Mouse (Mus musculus) layer of hippocampus, postnatal 36 days (tissue): ENCODE measurements around the gene Slc39a11. TPM values are rescaled to one million over a fixed set of nuclear protein-coding genes. Genes with fewer than 3 reads are reported as not detected.
"Not testable (repeated sequence)": the region's sequence is repeated elsewhere in the genome, so short reads cannot be mapped to it uniquely, and the experiment has no call there.

ENCODE experiments used
- DNase-seq, 2 experiments: peaks; one replicate each; pipeline ENCODE4 v3.0.0; 2022
- total RNA-seq, 2 experiments: library from RNA; stranded (reverse); gene quantifications; 2 replicates each; pipeline ENCODE4 v1.2.3; 2021

The Slc39a11 gene
- total RNA-seq, 2 experiments from 2014 or later, result 19.8 to 20.8 TPM

GRCm38 (mm10) chr11:113588936-113589335 is 60.9 kb downstream of the Slc39a11 start:
- no peak for DNase-seq

DNA sequence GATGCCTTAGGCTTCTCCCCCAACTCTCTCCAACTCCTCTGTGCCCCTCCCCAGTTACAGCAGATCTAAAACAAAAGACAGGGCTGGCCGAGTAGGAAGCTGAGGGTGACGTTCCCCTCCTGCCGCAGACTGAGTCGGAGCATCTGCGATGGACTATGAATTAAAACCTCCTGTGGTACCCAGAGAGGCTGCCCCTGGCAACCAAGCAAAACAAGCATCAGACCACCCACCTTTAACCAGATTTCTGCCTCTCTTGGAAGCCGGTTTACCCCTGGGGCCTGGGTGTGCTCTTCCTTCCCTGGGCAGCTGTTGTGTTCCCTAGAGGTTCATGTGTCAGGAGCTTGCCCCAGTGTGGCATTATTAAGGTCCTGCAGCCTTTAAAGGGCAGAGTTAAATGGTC is 63.5 kb downstream of the Slc39a11 start:
- DNase-seq, result no peak

DNA sequence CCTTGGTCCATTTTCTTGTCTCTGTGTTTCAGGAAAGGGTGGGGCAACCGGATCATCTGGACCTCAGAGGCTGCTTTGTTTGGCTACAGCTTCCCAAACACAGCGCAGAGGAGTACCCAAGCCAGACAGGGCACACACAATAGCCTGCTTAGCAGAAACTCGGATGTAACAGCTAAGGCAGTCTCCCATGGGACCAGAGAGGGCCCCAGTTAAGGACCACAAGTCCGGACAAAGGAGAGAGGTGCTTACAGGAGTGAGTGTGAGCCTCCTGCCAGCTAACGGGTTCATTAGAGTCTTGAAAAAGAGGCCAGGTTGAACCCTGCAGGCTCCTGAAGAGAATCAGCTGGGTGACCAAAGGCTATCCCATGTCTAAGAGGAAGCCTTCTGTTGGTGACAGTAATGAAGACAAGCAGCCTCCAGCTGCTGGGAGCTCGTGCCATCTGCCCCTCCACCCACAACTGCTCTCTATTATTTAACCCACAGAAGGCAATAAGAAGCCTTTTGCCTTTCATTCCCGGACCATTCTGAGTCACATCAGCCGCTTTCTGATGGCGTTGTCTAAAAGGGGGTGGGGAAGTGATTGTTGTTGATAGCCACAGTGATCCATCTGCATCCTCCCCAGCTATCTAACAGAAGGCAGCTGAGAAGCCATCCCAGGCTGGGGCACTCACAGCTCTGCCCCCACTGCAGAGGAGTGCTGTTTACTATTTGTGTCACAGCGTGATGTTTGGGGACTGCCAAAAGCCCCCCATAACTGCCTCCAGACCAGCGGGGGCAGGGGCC is 65.8 kb downstream of the Slc39a11 start:
- DNase-seq, result peak in 1 of 2 experiments; percentile 39

DNA sequence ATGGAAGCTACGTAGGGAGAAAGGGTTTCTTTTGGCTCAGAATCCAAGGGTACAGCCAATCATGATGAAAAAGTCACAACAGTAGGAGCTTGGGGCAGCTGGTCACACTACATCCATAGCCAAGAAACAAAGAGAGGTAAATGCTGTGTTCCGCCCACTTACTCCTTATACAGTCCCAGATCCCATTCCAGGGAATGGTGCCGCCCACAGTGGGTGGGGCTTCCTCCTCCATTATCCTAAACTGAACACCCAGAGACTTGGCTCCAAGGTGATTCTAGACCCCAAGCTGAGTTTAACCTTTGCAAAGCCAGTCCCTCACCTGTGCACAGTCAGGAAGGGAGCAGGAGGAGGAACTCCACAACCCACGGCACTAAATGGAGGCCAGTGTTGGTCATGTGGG is 72.7 kb downstream of the Slc39a11 start:
- DNase-seq, result no peak

DNA sequence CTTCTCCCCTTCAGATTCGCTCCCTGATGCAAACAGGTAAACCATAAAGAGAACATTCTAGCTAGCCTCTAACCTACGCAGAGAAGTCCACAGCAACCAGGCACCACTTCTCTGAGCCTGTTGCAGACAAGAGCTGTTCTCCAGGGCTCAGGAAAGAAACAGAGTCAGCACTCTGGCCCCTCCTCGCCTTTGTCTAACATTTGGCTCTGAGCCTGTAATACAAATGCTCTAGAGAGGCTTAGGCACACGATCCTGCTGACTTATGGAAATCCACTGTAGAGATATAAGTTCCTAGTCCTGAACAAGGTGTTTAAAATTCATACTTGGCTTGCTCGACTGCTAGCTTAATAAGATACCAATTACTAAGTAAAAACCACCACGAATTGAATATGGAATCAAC is 77.2 kb downstream of the Slc39a11 start:
- DNase-seq, result no peak

DNA sequence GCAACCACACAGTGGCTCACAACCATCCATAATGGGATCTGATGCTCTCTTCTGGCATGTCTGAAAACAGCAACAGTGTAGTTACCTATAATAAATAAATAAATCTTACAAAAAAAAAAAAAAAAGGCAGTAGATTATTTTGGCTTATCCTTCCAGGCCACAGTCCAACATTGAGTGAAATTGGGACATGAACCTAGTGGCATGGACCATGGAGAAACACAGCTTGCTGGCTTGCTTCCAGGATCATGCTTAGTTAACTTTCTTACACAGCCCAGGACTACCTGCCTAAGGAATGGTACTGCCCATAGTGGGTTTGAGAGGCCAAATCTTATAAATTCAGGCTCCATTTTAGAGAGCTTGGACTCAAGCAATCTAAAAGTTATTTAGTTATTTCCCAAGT is 78.3 kb downstream of the Slc39a11 start:
- DNase-seq, result no peak

- no peak for DNase-seq
Measured at GRCm38 (mm10) chr11:113568999-113569398, 80.9 kb downstream of the Slc39a11 start.

- not testable (repeated sequence) for DNase-seq
Measured at GRCm38 (mm10) chr11:113567926-113568325, 82.0 kb downstream of the Slc39a11 start.

DNA sequence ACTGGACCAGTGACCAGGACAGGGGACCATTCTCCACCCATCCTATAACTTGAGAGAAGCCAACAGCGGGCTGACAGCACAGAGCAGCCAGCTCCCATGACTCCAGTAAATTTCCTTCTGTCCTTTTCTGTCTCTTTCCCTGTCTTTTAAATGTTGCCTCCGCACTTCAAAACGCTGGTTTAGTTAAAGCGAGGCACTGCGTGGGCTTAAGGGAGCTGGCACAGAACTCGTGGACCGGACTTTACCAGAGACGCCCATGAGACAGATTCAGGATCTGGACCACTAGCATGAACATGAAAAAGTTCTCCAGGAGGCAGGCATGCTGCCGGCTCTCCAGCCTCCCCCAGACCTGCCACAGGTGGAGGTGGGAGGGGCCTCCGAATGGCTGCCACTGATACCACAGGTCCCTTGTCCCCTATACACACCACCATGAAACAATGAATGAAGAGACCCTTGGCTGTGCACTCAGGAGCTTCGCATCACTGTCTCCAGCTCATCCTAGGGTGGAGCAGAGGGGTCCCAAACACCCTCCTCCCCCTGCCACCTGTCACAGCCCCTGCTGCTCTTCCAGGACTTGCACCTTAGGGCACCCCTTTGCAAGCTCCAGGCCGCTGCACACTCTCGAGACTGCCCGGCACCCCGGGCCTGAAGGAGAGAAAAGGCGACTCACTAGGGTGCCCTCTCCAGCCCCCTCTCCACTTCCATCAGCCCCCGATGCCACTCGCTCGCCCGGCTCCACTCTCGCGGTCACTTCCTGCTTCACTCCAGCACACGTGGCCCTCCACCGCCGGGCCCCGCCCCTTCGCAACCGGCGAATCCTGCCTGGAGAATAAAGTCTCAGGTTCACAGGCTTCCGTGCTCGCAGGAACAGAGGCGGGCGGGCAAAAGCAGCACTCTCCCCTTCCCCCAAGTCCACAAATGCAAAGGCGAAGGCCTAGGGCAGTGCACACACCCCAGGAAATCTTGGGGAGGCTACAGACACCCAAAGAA is 84.6 kb downstream of the Slc39a11 start:
- DNase-seq, result peak; percentile 69 to 76

- no peak for DNase-seq
Measured at GRCm38 (mm10) chr11:113562326-113562725, 87.6 kb downstream of the Slc39a11 start.

DNA sequence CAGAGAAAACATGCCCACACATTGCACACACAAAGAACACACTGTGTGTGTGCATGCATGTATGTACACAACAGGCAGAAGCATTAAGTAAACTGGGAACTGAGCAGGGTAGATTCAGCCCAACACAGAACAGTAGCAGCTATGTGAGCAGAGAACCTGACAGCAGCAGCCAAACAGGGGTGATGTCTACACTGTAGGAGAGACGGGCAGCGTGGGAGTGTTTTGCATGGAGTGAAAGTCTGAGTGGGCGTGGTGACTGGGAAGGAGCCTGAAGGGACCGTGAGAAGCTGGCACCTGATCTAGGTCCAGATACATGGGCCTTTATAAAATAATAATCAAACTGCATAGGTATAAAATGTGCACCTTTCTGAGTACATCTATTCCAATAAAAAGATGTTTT is 89.7 kb downstream of the Slc39a11 start:
- no peak for DNase-seq

GRCm38 (mm10) chr11:113558505-113558904 is 91.4 kb downstream of the Slc39a11 start:
- no peak for DNase-seq

DNA sequence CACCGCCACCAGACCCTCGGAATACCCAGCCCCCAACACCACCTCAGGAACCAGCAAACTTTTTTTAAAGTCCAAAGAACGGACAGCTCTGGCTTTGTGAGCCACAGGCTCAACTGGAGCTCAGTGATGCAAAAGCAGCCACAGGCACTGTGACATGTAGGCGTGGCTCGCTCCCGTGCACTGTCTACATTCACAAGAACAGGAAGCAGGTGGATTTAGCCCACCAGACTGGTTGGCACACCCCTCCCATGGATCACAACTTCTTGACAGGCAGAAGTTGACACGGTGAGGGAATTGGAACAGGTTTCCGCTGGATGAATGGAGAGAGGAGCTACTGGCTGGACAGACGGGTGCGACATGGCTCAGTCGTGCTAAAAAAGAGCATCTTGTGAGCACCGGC is 93.7 kb downstream of the Slc39a11 start:
- DNase-seq, result no peak

DNA sequence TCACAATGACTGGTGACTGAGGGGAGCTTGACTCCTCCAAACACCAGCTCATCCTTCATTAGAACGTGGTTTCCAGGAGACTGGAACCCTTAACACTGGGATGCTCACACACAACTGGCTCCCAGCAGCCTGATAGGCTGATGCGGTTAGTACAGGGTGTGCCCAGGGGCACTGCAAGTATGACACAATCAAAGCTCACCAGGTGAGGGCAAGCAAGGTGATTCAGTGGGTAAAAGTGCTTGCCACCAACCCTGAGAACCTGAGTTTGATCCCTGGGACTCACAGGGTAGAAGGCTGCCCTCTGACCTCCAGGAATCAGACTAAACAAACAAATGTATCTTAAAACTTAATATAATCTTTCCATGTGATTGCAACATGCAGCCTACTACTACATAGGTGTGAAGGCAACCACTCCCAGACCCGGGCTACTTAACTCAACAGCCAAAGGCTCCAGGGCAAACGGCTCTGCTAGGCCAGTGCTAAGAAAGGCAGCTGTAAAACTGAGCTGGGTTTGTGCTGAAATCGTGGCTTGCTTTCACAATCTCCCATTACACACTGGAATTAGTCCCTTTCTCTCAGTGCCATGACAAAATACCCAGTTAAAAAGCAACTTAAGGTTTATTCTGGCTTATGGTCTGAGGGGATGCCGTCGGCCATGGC is 95.0 kb downstream of the Slc39a11 start:
- no peak for DNase-seq

- peak in 1 of 2 experiments; percentile 28 for DNase-seq
Measured at GRCm38 (mm10) chr11:113554194-113554593, 95.7 kb downstream of the Slc39a11 start.

GRCm38 (mm10) chr11:113553605-113554004 is 96.3 kb downstream of the Slc39a11 start:
- DNase-seq, result no peak

DNA sequence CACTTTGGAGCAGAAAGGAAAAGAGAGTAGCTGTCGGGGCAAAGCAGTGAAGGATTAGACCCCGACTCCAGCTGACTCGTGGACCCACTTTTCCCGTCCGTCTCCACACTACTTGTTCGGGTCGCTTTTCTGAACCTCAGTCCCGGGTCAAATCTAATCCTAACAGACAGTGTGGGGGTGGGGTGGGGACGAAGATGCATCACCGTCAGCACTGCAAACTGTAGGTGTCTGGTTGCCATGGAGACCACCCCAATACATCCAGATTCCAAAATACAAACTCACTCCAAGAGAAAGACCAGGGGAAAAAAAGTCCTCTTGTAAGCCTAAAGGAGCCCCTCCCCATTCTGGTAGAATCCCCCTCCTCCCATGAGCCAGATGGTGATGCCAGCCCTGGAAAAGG is 97.3 kb downstream of the Slc39a11 start:
- DNase-seq, result no peak

- DNase-seq, result no peak
Measured at GRCm38 (mm10) chr11:113546217-113546877, 103.5 kb downstream of the Slc39a11 start.

DNA sequence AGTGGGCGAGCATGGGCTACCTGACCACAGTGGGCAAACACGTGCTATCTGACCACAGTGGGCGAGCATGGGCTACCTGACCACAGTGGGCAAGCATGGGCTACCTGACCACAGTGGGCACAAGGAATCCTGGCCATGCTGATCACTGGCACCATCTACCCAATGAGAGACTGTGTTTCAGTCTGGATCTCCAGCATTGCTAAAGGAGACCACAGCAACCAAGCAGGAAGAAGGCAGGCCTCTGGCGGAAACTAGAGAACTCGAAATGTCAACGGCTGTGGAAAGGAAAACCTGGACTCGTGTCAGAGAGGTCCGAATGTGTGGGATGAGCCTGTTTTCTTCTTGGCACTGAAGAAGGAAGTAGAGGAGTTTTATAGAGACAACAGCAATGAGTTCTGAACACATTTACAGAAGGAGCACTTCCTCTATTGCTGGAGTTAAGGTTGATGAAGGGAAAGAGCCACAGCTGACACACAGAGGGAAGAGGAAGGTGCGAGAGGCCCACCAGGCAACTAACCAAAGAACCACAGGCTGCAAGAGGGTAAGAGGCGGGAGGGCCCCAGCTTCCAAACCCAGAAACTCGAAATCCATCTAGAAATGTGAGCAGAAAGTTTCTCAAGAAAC is 105.8 kb downstream of the Slc39a11 start:
- DNase-seq, result no peak

DNA sequence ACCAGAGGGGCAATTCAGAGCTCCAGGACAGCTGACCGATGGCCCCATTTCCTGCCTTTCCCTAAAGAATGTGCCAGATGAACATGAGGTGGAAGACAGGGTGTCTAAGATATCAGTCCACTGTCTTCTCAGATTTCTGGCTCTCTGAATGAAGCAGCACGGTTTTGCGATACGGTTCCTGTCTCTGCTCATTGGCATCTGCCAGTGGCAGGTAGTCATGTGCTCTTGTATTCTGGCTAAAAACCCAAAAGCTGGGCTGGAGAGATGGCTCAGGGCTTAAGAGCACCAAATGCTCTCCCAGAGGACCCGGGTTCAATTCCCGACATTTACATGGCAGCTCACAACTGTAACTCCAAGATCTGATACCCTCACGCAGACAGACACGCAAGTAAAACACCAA is 108.8 kb downstream of the Slc39a11 start:
- DNase-seq, result no peak

DNA sequence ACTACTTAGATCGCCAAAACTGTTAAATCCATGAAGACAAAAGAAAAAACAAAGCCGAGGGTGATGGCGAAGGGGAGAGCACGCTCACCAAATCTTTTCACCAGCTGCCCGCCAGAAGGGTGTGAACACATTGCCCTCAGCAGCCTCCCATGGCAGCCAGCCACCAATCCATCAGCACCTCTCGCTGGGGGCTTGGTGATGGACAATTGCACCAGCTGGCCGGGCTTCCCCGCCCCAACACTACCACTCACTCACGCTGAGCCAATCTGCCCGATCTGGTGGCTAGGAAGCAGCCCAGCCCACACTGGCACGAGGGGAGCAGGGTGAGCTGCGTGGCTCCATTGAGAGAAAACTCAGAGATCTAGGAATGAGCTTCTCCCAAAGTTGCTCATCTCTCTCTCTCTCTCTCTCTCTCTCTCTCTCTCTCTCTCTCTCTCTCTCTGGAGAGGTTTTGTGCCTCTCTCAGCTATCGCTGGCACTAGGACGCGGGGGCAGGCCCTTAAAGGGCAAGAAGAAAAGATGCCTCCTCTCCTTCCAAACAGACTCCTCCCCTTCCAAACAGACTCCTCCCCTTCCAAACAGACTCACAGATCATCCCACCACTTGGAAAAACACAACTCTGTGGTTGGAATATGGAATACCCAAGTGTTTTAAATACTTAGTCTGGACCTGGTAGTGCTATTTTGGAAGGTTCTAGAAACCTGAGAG is 110.2 kb downstream of the Slc39a11 start:
- DNase-seq, result peak; percentile 43 to 52
